Mouse (Mus musculus): ENCODE data around the gene Mamdc2. TPM values are rescaled to one million over a fixed set of nuclear protein-coding genes. Genes with fewer than 3 reads are reported as not detected.

Gene Mamdc2
- polyA plus RNA-seq, 1 experiment, result 75.8 TPM

DNA sequence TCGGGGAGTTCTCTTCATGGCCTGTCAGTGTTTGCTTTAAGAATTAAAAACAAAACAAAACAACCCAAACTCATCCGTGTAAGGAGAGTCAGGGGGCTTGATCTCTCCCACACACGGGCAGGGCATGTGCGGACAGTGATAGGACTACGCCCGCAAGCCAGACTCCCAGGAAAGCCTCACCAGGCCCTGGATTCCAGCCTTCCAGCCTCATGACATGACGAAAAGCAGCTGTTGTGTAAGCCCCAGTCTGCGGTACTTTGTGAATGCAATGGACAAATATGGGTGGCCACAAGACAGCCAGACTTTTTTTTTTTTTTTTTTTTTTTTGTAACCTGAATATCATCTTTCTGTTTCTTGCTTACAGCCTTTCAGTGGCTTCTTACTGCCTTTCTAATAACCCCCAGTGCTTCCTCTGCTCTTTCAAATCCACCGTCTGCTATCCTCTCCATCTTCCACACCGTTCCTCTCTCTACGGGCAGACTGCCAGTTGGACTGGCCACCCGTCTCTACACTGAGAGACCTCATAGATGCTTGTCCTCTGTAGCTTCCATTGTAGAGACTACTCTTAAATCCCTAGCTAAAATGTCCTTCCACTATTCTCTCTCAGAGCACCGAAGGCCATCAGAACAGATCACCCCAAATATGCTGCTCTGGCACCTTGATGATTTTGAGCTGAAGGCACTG lies 96.3 kb downstream of the Mamdc2 start:
- Histone ChIP-seq H3K4me1 (ENCODE audit: control insufficient read depth, insufficient read depth, low read length) (peaks cover 2% of the 10 kb centered on the region), H3K4me3 (replicated peaks; ENCODE audit: extremely low read depth, low read depth, low read length) (no peak overlapping the region)
- 69% methylated on average over 13 of the region's 13 CpGs for WGBS
- TF ChIP-seq CTCF (IDR thresholded peaks at IDR 0.05; ENCODE audit: insufficient read depth, low read length) (no peak), POLR2A (IDR thresholded peaks at IDR 0.05; ENCODE audit: borderline replicate concordance, extremely low read depth, low read depth, low read length) (no peak)
- no peak for DNase-seq

DNA sequence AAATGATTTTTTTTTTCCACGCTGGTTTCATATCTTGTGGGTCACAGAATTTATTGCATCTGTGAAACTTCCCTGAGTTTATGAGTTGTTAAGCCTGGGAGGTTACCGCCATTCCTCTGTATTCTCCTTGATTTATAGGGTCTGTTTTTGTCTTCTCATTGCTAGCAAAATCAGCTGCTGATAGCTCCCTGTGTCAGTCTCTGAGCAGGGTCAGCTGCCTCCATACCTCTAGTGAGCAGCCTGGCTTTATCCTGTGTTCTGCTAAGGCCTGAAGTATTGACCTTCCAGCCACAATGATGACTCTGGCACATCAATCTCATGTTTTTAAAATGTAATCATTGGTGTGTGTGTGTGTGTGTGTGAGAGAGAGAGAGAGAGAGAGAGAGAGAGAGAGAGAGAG lies 98.3 kb downstream of the Mamdc2 start:
- H3K4me1 ChIP-seq (ENCODE audit: control insufficient read depth, insufficient read depth, low read length), result peaks cover 2% of the 10 kb centered on the region
- no peak overlapping the region for H3K4me3 ChIP-seq (replicated peaks; ENCODE audit: extremely low read depth, low read depth, low read length)
- WGBS, result 80% methylated on average over 2 of the region's 2 CpGs
- DNase-seq, result no peak
- no peak for TF ChIP-seq POLR2A (IDR thresholded peaks at IDR 0.05; ENCODE audit: borderline replicate concordance, extremely low read depth, low read depth, low read length)
- no peak for TF ChIP-seq CTCF (IDR thresholded peaks at IDR 0.05; ENCODE audit: insufficient read depth, low read length)

DNA sequence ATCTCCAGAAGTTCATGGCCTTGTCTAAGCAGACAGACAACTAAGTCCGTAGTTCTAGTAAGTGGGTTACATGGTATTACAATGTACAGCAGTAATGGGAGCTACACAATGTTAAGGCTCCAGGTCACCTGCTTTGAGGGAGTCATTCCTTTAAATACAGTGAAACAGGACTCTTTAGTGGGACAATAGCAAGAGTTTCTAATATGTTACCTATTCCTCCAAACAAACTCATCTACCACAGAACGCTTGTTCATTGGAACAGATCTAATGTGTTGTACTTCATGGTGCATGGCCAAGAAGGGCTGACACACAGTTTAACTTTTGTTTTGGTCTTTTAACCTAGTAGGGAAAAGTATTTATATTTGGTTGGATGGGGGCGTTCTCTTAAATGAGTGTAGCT lies 105.5 kb downstream of the Mamdc2 start:
- Histone ChIP-seq H3K4me1 (ENCODE audit: control insufficient read depth, insufficient read depth, low read length) (no peaks in the 10 kb centered on the region), H3K4me3 (replicated peaks; ENCODE audit: extremely low read depth, low read depth, low read length) (no peak overlapping the region)
- DNase-seq, result no peak
- TF ChIP-seq CTCF (IDR thresholded peaks at IDR 0.05; ENCODE audit: insufficient read depth, low read length) (no peak), POLR2A (IDR thresholded peaks at IDR 0.05; ENCODE audit: borderline replicate concordance, extremely low read depth, low read depth, low read length) (no peak)
- 88% methylated on average over 3 of the region's 3 CpGs for WGBS

DNA sequence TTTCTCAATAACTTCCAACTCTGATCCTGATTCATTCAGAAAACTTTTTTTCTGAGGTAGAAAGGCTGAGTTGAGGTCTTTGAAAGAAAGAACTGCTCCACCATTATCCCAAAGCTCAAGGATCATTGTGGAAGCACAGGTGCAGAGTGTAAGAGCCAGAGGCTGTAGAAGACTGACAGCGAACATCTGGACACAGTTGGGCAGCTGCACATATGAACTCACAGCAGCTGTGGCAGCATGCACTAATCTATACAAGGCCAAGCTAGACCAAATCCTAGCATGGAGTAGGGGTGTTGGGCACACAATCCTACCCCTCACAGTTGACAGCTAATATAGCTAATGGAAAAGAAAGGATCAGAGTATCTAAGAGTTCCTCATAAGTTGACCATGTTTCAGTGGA lies 115.4 kb downstream of the Mamdc2 start:
- TF ChIP-seq POLR2A (IDR thresholded peaks at IDR 0.05; ENCODE audit: borderline replicate concordance, extremely low read depth, low read depth, low read length), result no peak
- no peak for TF ChIP-seq CTCF (IDR thresholded peaks at IDR 0.05; ENCODE audit: insufficient read depth, low read length)
- DNase-seq, result no peak
- 95% methylated on average over 1 of the region's 1 CpGs for WGBS
- Histone ChIP-seq H3K4me1 (ENCODE audit: control insufficient read depth, insufficient read depth, low read length) (no peaks in the 10 kb centered on the region), H3K4me3 (replicated peaks; ENCODE audit: extremely low read depth, low read depth, low read length) (no peak overlapping the region)

DNA sequence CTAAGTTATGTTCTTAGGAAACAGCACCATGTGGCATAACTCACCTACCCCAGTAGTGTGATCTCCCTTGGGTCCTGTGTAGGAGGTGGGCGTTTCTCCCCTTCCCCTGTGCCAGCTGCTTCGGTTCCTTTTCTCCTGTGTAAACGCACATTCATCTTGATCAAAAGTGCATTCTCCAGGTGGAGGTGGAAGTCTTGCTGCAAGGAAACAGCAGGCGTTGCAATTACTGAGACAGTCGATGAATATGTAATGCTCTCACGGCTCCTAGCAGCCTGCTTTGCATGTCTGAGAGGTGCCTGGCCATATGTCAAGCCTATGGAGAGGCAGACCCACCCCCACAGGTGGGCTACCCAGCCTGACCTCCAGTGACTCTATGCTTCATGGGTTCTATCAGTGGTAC lies 117.4 kb downstream of the Mamdc2 start:
- TF ChIP-seq POLR2A (IDR thresholded peaks at IDR 0.05; ENCODE audit: borderline replicate concordance, extremely low read depth, low read depth, low read length), result no peak
- TF ChIP-seq CTCF (IDR thresholded peaks at IDR 0.05; ENCODE audit: insufficient read depth, low read length), result no peak
- DNase-seq, result no peak
- Histone ChIP-seq H3K4me3 (replicated peaks; ENCODE audit: extremely low read depth, low read depth, low read length) (no peak overlapping the region), H3K4me1 (ENCODE audit: control insufficient read depth, insufficient read depth, low read length) (no peaks in the 10 kb centered on the region)
- 38% methylated on average over 6 of the region's 6 CpGs for WGBS

DNA sequence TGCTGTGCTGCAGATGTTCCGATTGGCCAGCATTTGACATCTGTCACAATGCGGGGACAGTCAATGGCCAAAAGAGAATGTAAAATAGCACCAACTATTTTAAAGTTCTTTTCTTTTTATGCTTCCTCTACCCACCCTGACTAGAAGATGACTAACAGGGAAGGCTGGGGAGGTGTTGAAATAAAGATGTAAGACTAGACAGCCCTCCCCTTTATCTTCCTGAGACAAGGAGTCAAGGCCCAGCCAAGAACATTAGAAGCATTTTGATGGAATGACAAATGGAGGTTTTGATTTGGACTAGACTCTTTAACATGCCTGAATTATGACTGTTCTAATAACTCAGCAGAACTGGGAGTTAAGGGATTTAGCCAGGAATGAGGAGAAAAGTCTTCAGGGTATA lies 118.9 kb downstream of the Mamdc2 start:
- DNase-seq, result no peak
- 93% methylated on average over 2 of the region's 2 CpGs for WGBS
- Histone ChIP-seq H3K4me3 (replicated peaks; ENCODE audit: extremely low read depth, low read depth, low read length) (no peak overlapping the region), H3K4me1 (ENCODE audit: control insufficient read depth, insufficient read depth, low read length) (no peaks in the 10 kb centered on the region)
- TF ChIP-seq CTCF (IDR thresholded peaks at IDR 0.05; ENCODE audit: insufficient read depth, low read length) (no peak), POLR2A (IDR thresholded peaks at IDR 0.05; ENCODE audit: borderline replicate concordance, extremely low read depth, low read depth, low read length) (no peak)

DNA sequence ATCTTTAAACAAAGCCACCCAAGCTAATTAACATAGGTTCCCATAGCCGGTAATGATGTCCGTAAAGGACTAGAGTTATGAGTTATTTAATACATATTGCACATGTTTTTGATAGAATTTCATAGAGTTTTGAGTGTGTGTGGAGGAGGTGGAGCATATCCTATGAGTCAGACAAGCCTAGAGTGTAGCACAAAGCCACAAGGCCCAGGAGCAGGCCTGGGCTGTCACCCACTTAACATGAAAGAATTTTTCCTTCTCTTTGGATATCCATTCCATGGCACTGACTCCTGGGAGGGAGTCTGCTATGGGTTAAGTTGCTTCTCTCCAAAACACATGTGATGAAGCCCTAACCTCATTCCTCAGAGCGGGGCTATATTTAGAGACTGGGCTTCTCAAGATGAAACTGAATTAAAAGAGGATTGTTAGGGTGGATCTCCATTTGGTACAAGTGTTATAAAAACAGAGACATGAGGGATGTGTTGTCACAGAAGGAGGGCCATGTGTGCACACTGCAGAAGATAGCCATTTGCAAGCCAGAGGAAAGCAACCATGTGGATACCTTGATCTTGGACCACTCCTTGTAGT lies 121.1 kb downstream of the Mamdc2 start:
- Histone ChIP-seq H3K4me3 (replicated peaks; ENCODE audit: extremely low read depth, low read depth, low read length) (no peak overlapping the region), H3K4me1 (ENCODE audit: control insufficient read depth, insufficient read depth, low read length) (no peaks in the 10 kb centered on the region)
- no peak for TF ChIP-seq CTCF (IDR thresholded peaks at IDR 0.05; ENCODE audit: insufficient read depth, low read length)
- no peak for TF ChIP-seq POLR2A (IDR thresholded peaks at IDR 0.05; ENCODE audit: borderline replicate concordance, extremely low read depth, low read depth, low read length)
- WGBS, result 88% methylated on average over 3 of the region's 3 CpGs
- no peak for DNase-seq

DNA sequence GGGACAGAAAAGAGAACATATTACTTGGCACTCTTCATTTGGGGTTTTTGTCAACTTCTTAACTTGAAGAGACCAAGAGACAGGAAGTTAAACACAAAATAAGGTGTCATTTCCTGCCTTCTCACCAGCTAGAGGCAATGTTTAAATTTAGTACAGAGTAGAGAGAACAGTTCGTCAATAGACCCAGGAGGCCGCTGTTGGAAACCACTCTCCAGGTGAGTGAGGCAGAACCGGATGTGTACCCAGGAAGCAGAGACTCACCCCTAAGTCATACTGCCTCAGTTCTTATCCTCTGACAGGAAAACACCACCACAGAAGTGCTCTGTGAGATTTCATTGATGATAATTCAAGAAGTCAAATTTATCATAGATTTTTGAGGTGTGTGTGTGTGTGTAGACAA lies 125.1 kb downstream of the Mamdc2 start:
- TF ChIP-seq CTCF (IDR thresholded peaks at IDR 0.05; ENCODE audit: insufficient read depth, low read length), result no peak
- TF ChIP-seq POLR2A (IDR thresholded peaks at IDR 0.05; ENCODE audit: borderline replicate concordance, extremely low read depth, low read depth, low read length), result no peak
- Histone ChIP-seq H3K4me3 (replicated peaks; ENCODE audit: extremely low read depth, low read depth, low read length) (no peak overlapping the region), H3K4me1 (ENCODE audit: control insufficient read depth, insufficient read depth, low read length) (no peaks in the 10 kb centered on the region)
- DNase-seq, result no peak
- 35% methylated on average over 3 of the region's 3 CpGs for WGBS

DNA sequence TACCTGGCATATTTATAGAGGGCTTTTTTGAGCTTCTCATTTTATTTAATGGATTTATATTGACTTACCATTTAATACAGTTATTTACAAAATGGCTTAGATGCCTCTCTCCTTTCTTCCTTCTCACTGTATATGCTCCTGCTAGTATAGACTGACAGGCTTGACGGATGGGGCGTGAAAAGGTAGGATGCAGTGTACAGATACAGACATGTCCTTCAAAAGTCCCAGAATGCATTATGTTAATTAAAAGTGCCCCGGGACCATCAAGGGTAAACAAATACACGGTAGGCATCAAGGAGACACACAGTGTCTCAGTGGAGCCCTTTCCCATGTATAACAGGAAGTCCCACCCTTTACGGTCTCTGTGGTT lies 130.3 kb downstream of the Mamdc2 start:
- no peak for DNase-seq
- no peak for TF ChIP-seq CTCF (IDR thresholded peaks at IDR 0.05; ENCODE audit: insufficient read depth, low read length)
- no peak for TF ChIP-seq POLR2A (IDR thresholded peaks at IDR 0.05; ENCODE audit: borderline replicate concordance, extremely low read depth, low read depth, low read length)
- 71% methylated on average over 5 of the region's 5 CpGs for WGBS
- Histone ChIP-seq H3K4me1 (ENCODE audit: control insufficient read depth, insufficient read depth, low read length) (no peaks in the 10 kb centered on the region), H3K4me3 (replicated peaks; ENCODE audit: extremely low read depth, low read depth, low read length) (no peak overlapping the region)

DNA sequence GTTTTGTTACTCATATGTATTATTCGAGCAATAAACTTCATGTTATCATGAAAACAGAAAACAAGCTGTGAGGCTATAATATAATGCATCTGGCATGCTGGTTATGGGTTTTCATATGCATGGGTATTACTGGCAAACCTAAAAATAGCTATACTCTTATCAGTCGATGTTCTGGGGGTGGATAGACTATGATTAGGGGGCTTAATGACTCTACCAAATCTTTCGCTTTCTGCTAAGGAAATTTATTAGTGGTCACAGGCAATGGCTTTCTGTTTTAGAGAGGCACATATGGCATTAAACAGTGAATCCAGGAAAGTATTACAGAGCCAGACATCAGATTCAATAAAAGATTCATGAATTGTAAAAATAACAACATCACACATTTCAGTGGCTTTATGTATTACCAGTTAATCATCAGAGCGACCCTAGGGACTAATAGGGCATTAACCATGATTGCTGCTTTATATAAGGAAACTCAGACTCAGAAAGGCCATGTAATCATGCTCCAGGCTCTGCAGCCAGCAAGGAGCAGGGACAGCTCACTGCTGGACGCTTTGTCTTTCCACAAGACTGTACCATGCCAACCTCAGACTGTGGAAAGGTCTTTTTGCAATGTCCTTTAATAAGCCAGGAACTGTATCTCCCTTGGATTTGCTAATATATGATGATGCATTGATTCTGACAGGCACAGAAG lies 130.8 kb downstream of the Mamdc2 start:
- TF ChIP-seq POLR2A (IDR thresholded peaks at IDR 0.05; ENCODE audit: borderline replicate concordance, extremely low read depth, low read depth, low read length) (no peak), CTCF (IDR thresholded peaks at IDR 0.05; ENCODE audit: insufficient read depth, low read length) (no peak)
- H3K4me3 ChIP-seq (replicated peaks; ENCODE audit: extremely low read depth, low read depth, low read length), result no peak overlapping the region
- 69% methylated on average over 5 of the region's 5 CpGs for WGBS

More for the DNA sequence above, 130.8 kb downstream of the Mamdc2 start:
- no peaks in the 10 kb centered on the region for H3K4me1 ChIP-seq (ENCODE audit: control insufficient read depth, insufficient read depth, low read length)
- no peak for DNase-seq

Measured in lung, adult 2 months (tissue).